Mouse (Mus musculus): ENCODE results near the gene Gng8.

Gng8 gene

DNA sequence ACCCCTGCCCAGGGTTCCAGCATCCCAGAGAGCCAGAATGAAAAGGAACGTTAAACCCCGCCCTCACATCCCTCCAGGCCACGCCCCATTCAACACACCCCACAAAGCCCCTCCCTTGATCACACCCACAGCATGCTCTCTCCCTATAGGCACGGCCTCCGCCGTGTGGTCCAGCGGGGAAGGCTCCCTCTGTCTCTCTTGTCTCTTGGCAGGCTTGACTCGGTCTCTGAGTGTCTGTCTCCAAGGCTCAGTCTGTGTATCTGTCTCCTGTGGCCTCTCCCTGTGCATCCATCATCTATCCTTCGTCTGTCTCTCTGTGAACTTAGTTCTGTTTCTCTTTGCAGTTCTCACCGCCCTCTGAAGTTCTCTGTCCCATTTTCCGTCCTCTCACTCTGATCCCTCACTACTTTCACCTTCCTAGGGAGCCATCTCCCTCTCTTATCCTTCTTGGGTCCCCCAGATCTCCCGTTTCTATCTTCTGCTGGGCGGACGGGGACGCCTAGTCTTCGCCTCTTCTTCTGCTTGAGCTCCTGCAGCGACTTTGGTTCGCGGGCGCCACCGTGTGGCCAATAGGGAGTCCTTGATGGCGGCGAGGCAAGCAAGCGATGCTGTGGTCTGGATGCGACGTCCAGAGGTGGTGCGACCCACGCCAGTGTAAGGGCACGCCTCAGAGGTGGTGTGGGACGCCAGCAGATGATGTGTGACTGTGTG, at the start of gene Gng8:
Gene Gng8, plus strand, starts transcription at position 146 of the 711 bp plus-strand sequence.
- peak; percentile 79 for DNase-seq (ENCODE audit: low read depth, low spot score)

DNA sequence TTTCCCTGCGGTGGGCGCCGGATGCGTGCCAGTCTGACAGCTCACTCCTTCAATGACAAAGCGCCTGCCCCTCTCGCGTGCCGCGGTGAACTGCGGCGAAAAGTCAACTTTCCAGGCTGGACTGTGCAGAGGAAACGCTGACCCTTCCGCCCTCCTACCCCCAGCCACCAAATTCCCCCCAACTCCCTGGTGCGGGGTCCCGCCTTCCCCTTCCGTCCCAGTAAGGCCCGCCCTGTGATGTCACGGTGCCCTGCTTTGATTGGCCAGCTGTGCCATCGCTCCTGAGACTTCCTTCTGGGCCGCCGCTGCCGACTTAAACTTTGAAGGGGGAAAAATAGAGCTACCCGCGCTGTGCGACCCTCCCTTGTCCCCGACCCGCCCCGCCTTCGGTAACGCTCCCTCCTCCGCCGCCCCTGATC, 48.9 kb upstream of the Gng8 start, which contains the start of gene Prkd2:
Gene Prkd2, plus strand, starts transcription at position 258 of the 419 bp plus-strand sequence.
- peak; percentile 70 for DNase-seq (ENCODE audit: low read depth, low spot score)

DNA sequence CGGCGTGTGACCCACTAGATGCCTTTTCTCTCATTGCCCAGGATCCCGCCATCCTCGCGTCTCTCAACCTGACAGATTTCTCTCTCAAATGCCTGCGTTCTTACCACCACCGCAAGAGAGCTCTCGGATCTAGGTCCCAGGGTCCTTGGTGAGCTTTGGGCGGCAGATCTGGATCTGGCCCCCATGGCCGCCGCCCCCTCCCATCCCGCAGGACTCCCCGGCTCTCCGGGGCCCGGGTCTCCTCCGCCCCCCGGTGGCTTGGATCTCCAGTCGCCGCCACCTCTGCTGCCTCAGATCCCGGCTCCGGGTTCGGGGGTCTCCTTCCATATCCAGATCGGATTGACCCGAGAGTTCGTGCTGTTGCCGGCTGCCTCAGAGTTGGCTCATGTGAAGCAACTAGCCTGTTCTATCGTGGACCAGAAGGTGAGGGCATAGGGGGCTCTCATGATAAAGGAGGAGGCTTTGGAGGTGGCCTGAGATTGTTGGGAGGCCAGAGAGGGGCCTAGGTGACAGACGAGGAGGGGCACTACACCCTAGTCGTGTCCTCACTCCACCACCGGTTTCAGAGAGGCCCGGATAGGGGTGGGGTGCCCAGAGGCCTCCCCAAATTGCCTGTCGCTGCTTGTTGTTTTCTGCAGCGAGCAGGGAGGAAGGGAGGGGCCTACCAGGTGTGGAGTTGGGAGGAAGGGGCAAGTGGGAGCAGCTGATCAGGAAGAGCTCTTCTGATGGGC, 48.0 kb upstream of the Gng8 start:
- no peak for DNase-seq (ENCODE audit: low read depth, low spot score)

DNA sequence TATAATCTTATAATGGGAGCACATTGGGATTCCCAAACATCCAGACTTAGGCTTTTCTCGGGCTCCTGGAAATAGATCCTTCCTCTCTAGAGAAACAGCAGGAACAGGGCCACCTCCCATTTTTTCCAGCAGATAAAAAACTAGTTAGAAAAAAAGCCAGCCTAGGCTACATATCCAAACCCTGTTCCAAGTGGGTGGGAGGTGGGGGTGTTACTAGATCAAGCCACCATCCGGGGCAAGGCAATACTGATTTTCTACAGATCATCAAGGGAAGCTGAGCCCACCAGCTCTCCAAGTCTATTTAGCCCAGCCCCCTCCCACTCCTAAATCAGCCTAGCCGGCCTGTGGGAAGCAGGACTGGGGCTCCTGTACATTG, 46.9 kb upstream of the Gng8 start:
- DNase-seq (ENCODE audit: low read depth, low spot score) = no peak

DNA sequence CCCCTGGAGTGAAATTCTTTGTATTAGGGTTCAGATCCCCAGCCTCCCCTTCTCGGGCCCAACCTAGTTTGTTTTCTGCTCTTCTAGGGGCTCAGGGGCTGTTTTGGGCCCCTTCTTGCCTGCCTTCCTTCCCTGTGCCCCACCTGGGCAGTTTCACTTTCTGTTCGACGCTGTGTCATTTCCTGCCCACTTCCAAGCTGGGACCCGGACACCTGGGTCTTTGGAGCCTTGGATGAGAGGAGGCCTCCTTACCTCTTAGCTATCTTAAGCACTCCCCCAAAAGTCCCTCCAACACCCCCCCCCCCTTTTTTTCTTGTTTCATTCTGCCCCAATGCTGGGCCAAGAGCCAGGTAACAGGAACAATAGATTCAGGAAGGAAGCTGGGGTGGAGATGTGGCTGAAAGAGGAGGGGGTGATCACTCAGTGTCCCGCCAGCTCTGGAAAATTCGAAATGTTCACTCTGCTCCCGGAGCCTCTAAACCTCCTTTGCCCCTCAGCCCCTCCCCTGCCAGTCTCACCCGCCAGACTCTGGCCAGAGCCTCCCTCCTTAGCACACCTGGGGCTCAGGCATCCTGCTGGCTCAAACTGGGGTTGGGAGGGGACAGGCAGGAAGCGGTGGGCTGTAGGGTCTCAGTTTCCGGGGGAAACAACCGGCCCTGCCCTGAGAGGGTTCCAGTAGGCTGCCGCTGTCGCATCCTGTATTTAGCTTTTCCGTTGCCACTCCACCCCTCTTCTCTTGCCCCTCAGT, 46.3 kb upstream of the Gng8 start:
- DNase-seq (ENCODE audit: low read depth, low spot score) = no peak

DNA sequence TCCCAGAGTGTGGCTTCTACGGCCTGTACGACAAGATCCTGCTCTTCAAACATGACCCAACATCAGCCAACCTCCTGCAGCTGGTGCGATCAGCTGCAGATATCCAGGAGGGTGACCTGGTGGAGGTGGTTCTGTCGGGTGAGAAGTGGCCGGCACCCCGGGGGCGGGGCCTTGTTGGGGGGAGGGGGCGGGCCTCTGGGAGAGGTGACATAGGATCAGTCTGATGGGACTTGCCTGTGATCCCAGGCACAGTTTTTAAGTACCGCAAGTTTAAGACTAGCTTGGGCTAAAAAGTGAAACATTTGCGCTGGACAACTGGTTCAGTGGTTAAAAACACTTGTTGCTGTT, 45.8 kb upstream of the Gng8 start:
- DNase-seq (ENCODE audit: low read depth, low spot score) = no peak

DNA sequence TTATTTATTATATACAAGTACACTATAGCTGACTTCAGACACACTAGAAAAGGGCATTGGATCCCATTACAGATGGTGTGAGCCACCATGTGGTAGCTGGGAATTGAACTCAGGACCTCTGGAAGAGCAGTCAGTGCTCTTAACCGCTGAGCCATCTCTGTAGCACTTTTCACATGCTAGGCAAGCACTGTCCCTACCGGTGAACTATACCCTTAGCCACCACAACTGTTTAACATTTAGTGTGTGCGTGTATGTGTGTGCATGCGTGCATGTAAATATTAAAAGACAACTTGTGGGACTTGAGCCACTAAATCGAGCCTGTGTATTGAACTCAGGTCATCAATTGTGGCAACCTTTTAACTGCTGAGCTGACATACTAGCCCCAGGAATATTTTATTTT, 44.8 kb upstream of the Gng8 start:
- no peak for DNase-seq (ENCODE audit: low read depth, low spot score)

DNA sequence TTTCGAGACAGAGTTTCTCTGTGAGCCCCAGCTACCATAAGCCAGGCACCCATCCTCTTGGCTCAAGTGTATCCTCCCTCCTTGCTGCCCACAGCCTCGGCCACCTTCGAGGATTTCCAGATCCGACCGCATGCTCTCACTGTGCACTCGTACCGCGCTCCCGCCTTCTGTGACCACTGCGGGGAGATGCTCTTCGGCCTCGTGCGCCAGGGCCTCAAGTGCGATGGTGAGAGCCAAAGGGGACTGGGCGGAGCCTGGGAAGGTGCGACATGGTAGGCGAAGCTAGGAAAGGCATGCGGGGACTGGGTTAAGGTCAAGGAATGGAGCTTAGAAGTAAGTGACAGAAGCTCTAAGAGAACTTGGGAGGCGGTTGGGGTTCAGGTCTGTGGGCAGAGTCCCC, 44.1 kb upstream of the Gng8 start:
- no peak for DNase-seq (ENCODE audit: low read depth, low spot score)

DNA sequence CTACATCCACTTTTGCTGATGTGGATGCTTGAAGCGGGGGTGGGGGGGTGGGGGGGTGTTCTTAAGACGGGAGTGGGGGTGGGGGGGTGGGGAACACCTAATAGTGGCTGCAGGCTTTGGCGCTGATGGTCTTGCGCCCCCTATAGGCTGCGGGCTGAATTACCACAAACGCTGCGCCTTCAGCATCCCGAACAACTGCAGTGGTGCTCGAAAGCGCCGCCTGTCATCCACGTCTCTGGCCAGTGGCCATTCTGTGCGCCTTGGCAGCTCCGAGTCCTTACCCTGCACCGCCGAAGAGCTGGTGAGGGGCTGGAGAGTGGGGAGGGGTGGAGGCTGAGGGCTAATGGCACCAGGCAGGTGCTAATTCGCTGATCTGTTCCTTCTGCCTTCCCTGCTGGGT, 43.0 kb upstream of the Gng8 start:
- no peak for DNase-seq (ENCODE audit: low read depth, low spot score)

DNA sequence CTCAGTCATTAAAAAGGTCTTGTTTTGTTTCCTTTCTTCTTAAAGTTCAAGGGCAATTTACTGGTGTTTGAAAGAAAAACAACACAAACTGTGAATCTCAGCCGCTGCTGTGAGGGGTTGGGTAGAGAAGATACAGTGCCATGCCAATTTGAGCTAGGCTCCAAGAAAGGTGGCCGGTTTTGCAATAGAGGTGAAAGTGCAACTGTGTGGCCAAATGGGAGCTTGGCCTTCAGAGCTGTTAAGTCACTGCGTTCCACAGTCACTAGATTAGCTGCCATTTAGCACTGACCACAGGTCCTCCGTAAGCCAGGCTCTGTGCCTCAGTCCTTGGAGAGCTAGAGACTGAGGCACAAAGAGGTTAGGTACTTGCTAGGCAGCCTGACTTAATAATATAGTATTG, 40.0 kb upstream of the Gng8 start:
- DNase-seq (ENCODE audit: low read depth, low spot score) = no peak

DNA sequence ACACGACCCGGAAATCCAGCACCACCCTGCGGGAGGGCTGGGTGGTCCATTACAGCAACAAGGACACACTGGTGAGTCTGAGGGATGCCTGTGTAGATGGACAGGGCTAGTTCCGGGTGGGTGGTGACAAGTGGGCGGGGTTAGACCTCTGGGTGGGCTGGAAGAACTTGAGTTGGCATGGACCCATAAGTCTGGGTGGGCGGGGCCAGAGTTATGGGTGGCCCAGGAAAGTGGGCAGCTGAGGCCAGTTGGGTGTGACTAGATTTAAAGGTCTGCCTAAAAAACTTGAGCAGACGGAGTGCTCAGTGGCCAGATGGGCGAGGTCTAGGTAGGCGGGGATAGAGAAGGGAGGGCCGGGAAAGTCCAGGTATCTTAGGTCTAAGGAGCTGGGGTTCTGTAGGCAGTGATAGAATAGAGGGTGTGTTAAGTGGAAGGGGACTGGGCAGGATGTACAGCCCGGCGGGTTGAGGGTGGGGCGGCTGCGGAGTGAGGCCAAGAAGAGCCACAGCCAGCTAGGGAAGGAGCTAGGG, 38.2 kb upstream of the Gng8 start:
- DNase-seq (ENCODE audit: low read depth, low spot score) = no peak

DNA sequence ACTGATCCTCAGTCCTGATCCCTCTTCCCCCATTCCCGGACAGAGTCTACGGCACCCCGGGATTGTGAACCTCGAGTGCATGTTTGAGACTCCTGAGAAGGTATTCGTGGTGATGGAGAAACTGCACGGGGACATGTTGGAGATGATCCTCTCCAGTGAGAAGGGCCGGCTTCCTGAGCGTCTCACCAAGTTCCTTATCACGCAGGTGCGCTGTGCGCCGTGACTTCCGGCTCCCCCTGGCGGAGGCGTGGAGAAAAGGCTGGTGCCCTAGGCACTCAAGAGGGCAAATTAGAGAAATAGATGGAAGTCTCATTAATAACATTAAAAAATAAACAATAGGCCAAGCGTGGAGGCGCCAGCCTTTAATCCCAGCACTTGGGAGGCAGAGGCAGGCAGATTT, 33.2 kb upstream of the Gng8 start:
- no peak for DNase-seq (ENCODE audit: low read depth, low spot score)

DNA sequence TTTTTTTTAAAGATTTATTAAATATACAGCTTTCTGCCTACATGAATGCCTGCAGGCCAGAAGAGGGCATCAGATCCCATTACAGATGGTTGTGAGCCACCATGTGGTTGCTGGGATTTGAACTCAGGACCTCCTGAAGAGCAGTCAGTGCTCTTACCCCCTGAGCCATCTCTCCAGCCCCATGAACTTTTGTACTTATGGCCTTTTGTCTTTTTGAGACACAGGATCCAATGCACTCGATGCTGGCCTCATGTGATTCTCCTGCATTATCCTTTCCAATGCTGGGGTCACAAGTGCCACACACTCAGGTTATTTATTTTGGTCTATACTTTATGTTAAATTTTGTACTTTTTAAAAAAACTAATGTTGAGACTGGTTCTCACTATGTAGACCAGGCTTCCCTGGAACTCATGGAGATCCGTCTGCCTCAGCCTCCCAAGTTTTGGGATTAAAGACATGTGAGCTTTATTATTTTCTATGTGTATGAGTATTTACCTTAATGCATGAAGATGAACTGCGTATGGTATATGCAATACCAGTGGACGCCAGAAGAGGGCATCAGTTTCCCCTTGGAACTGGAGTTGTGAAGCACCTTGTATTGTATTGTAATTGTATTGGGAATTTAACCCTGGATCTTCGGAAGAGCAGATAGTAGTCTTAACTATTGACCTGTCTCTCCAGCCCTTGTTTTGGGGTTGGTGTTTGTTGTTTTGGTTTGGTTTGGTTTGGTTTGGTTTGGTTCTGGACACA, 31.5 kb upstream of the Gng8 start:
- DNase-seq (ENCODE audit: low read depth, low spot score) = no peak

DNA sequence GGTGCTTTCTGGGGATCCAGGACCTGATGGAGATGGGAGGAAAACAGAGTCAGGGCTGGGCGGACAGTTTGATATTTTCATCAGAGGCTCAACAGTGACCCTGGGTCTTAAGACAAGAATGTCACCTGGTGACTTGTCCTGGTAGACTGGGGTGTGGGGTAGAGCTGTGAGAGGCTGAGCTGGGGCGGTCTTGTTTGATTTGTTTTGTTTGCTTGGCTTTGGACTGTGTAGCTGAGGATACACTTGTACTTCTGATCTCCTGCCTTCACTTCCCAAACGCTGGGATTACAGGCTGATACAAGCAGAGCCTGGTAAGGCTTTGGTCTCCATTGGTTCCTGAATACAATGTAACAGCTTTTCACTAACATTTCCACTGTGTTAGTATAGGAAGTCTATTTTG, 24.1 kb upstream of the Gng8 start:
- DNase-seq (ENCODE audit: low read depth, low spot score) = no peak

DNA sequence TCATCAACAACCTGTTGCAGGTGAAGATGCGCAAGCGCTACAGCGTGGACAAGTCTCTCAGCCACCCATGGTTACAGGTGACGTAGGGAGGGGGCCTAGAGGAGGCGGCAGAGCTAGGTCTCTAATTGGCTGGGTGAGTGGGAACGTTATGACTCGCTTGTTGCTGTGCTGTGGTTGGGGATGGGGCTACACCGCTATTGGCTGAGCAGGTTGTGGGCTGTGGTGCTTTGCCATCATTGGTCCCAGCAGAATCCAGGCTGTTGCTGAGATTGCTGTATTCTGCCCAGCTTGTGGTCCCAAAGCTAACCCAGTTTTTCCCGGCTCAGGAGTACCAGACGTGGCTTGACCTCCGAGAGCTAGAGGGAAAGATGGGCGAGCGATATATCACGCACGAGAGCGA, 22.1 kb upstream of the Gng8 start:
- DNase-seq (ENCODE audit: low read depth, low spot score) = peak; percentile 67

DNA sequence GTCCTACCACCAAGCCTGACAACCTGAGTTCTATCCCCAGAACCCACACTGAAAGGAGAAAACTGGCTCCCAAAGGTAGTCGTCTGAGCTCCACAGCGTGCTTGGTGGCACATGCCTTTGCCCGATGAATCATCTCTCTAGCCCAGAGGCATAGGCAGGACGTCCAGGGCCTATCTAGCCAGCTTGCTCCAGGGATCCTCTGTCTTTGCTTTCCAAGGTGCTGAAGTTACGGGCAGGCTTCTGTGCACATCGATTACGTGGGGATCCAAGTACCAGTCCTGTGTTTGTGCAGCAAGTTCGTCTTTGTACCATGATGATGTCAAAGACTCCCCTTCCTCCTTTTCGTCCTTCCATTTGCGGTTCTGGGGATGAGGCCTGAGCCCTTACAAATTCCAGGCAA, 20.0 kb upstream of the Gng8 start:
- DNase-seq (ENCODE audit: low read depth, low spot score) = no peak

DNA sequence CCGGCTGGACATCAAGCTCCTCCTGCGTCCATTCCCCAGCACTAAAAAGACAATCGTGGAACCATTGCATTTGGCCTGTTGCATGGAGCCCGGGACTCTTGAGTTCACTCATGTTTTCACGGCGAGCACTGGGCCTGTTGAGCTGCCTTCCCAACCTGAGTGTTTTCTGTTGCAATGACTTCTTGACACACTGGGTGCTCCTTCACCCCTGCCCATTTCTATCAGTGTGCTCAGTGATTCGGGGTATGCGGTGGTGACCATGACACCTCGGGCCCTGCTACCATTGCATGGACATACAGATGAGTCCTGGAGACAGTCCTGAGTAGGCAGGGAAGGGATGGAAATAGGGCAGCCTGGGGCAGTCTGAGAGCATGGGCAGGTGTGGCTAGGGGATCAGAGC, 19.1 kb upstream of the Gng8 start:
- no peak for DNase-seq (ENCODE audit: low read depth, low spot score)

DNA sequence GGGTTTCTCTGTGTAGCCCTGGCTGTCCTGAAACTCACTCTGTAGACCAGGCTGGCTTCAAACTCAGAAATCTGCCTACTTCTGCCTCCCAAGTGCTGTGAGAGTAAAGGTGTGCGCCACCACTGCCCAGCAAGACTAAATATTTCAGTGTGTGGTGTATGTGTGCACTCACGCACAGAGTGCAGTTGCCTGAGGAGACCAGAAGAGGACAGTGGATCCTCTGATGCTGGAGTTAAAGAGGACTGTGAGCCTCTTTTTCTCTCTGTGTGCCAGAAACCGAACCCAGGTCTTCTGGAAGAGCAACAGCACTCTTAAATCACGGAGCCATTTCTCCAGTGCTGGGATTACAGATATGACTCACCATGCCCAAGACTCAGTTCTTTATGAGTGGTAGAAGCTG, 18.2 kb upstream of the Gng8 start:
- no peak for DNase-seq (ENCODE audit: low read depth, low spot score)

DNA sequence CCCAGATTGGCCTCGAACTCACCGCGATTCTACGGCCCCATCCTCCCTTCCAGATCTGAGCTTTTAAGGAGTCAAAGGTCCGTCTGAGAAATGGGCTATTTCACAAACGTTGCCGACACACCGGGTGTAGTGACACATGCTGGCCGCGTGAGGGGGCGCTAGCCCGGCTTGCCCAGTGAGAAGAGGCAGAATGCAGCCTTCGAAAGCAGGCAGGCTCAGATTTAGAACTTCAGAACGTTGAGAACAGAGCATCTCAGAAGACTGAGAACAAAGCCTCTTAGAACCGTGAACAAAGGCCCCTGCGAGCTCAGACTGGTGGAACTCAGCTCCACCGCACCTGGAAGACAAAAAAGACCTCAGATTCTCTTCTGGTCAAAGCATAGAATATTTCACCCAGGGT, 17.4 kb upstream of the Gng8 start:
- DNase-seq (ENCODE audit: low read depth, low spot score) = no peak

DNA sequence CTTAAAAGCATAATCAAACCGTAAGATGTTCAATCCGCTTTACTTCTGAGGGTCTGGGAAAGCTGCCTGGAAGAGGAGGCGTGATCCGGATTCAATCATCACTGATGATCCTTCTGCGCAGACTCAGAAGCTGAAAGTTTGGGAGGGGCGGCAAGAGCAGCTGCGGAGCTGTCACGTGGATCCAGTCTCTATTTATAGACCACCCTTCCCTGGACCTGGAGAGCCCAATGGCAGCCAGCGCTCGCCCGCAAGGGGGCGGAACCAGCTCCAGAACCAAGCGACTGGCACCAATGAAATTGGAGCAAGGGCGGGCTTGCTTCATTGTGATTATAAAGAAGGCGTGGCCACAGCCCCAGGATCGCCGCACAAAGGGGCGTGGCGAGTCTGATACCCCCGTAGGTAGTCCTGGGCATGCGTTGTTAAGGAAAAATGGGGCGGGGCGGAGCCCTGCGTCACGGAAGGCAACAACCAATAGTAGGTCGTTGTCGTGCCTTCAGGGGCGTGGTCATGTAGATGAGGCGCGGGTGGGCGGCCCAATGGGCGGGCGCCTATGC, 16.8 kb upstream of the Gng8 start:
- peak; percentile 100 for DNase-seq (ENCODE audit: low read depth, low spot score)

DNA sequence AGATGAGACGGTGACA, 16.5 kb upstream of the Gng8 start, which contains the start of gene Dact3:
Gene Dact3, plus strand, starts transcription at position 8 of the 16 bp plus-strand sequence.
- no peak for DNase-seq (ENCODE audit: low read depth, low spot score)

DNA sequence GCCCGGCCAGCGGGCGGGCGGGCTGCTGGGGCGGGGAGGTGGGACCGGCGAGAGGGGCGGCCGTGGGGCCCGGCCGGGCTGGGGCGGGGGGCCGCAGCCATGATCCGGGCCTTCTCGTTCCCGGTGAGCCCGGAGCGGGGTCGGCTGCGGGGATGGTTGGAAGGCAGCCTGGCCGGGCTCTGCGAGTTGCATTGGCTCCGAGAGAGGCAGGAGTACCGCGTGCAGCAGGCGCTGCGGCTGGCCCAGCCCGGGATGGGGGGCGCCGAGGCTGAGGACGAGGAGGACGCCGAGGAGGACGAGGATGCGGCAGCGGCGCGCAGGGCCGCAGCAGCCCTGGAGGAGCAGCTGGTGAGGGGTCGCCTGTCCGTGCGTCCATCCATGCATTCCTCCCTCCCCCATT, 16.3 kb upstream of the Gng8 start:
- no peak for DNase-seq (ENCODE audit: low read depth, low spot score)
